20 mouse cellular contexts compared by ENCODE assay signal in the genomic region with DNA sequence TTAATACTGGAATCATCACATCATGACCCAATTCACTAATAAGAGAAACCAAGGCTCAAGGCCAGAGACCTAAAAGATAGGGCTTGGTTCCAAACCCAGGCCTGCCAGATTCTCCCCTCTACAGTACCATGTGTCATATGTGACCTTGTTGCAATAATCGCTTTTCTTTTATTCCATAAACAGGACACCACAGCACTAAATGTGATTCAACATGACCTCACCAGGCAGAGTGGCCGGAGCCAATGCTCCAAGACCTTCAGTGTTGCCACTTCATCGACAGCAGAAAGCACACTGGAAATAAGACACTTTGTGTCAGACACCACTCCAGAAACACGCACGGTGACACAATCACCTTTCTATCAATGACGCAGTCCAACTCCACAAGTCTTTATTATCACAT.
DNase-seq lines count a peak whose midpoint lies in the region; ATAC-seq and TF ChIP-seq lines count a peak whose summit lies in the region.
"Had no signal": no experiment of that assay in that cellular context is flagged by ENCODE, and none has a peak within 500 bp of the region (broad histone marks: within the 10 kb centered on the region; RNA-seq: fewer than 3 reads in every experiment).

No protein-coding gene starts in this region.

- H3K4me2 ChIP-seq in heart, embryonic 13.5 days = no peak overlapping the region
- H3K4me2 ChIP-seq in heart, embryonic 12.5 days = no peak overlapping the region
- H3K4me2 ChIP-seq in intestine, postnatal 0 days (replicated peaks; ENCODE audit: low read depth) = no peak overlapping the region
- H3K4me2 ChIP-seq: forebrain, embryonic 12.5 days; heart, embryonic 15.5 days; hindbrain, embryonic 12.5 days; limb, embryonic 12.5 days; liver, embryonic 13.5 days; lung, embryonic 14.5 days had no signal

- no peaks in the 10 kb centered on the region for H3K27me3 ChIP-seq in heart, embryonic 13.5 days (replicated peaks)
- no peaks in the 10 kb centered on the region for H3K27me3 ChIP-seq in heart, embryonic 12.5 days (replicated peaks)
- no peaks in the 10 kb centered on the region for H3K27me3 ChIP-seq in intestine, postnatal 0 days (replicated peaks; ENCODE audit: control insufficient read depth, insufficient read depth, low read length)
- H3K27me3 ChIP-seq: CH12.LX; forebrain, embryonic 12.5 days; heart, embryonic 15.5 days; hindbrain, embryonic 12.5 days; limb, embryonic 12.5 days; liver, embryonic 13.5 days had no signal

- no peak for TF ChIP-seq CTCF in intestine, postnatal 0 days (IDR thresholded peaks at IDR 0.05; ENCODE audit: low read depth)

- WGBS in heart, embryonic 13.5 days = 76% methylated on average over 6 of the region's 6 CpGs
- WGBS in heart, embryonic 12.5 days = 80% methylated on average over 6 of the region's 6 CpGs
- WGBS in intestine, postnatal 0 days = 95% methylated on average over 6 of the region's 6 CpGs

- H3K27ac ChIP-seq in heart, embryonic 13.5 days (replicated peaks) = peak overlapping the region; percentile 29; the same call in 1 of the 2 replicates
- no peak overlapping the region; the same call in 1 of the 2 replicates for H3K27ac ChIP-seq in heart, embryonic 12.5 days (ENCODE audit: poor library complexity, severe bottlenecking)
- no peak overlapping the region for H3K27ac ChIP-seq in intestine, postnatal 0 days (ENCODE audit: low read depth, low read length)
- H3K27ac ChIP-seq: forebrain, embryonic 12.5 days; heart, embryonic 15.5 days; hindbrain, embryonic 12.5 days; limb, embryonic 12.5 days; liver, embryonic 13.5 days; midbrain, embryonic 10.5 days had no signal

- no peaks in the 10 kb centered on the region for H3K9me3 ChIP-seq in heart, embryonic 13.5 days
- no peaks in the 10 kb centered on the region for H3K9me3 ChIP-seq in heart, embryonic 12.5 days (replicated peaks)
- no peaks in the 10 kb centered on the region for H3K9me3 ChIP-seq in intestine, postnatal 0 days (ENCODE audit: control insufficient read depth)
- H3K9me3 ChIP-seq: forebrain, embryonic 12.5 days; heart, embryonic 15.5 days; hindbrain, embryonic 12.5 days; limb, embryonic 12.5 days; liver, embryonic 13.5 days; midbrain, embryonic 10.5 days had no signal

- peaks cover 27% of the 10 kb centered on the region for H3K36me3 ChIP-seq in heart, embryonic 13.5 days
- peaks cover 20% of the 10 kb centered on the region for H3K36me3 ChIP-seq in heart, embryonic 12.5 days
- H3K36me3 ChIP-seq in intestine, postnatal 0 days (ENCODE audit: control insufficient read depth, insufficient read depth) = peaks cover 25% of the 10 kb centered on the region; the same call in 1 of the 2 replicates

- H3K4me3 ChIP-seq in heart, embryonic 13.5 days = no peak overlapping the region
- H3K4me3 ChIP-seq in heart, embryonic 12.5 days = no peak overlapping the region
- no peak overlapping the region for H3K4me3 ChIP-seq in intestine, postnatal 0 days (ENCODE audit: low read depth, low read length)
- H3K4me3 ChIP-seq: forebrain, embryonic 12.5 days; heart, embryonic 15.5 days; hindbrain, embryonic 12.5 days; limb, embryonic 12.5 days; liver, embryonic 13.5 days; midbrain, embryonic 10.5 days had no signal

- no peak overlapping the region for H3K9ac ChIP-seq in heart, embryonic 13.5 days
- no peak overlapping the region for H3K9ac ChIP-seq in heart, embryonic 12.5 days
- H3K9ac ChIP-seq in intestine, postnatal 0 days (ENCODE audit: low read depth, low read length) = no peak overlapping the region
- H3K9ac ChIP-seq: forebrain, embryonic 12.5 days; heart, embryonic 15.5 days; hindbrain, embryonic 12.5 days; limb, embryonic 12.5 days; liver, embryonic 13.5 days; lung, embryonic 14.5 days had no signal

- DNase-seq in cerebellum, adult 9-10 months = peak; percentile 14
- DNase-seq in cerebellum, adult 8-10 months = no peak
- DNase-seq in adrenal gland, postnatal 25 days = peak; percentile 43
- no peak for DNase-seq in spleen, adult 12 weeks (ENCODE audit: low spot score)
- DNase-seq: kidney, adult 2 months; kidney, postnatal 10 days; liver, embryonic 13.5 days; lung, embryonic 14.5 days; lung, postnatal 4 days; right cerebral cortex, postnatal 4 days; thymus, postnatal 4 days had no signal

- H3K4me1 ChIP-seq in heart, embryonic 13.5 days = peaks cover 37% of the 10 kb centered on the region
- H3K4me1 ChIP-seq in heart, embryonic 12.5 days (replicated peaks) = peaks cover 31% of the 10 kb centered on the region
- no peaks in the 10 kb centered on the region for H3K4me1 ChIP-seq in intestine, postnatal 0 days (replicated peaks; ENCODE audit: control insufficient read depth, insufficient read depth, low read length)
- H3K4me1 ChIP-seq: liver, embryonic 13.5 days had no signal

- no peak for ATAC-seq in heart, embryonic 13.5 days (ENCODE audit: extremely low read depth, insufficient number of reproducible peaks, low FRiP score, low TSS enrichment)
- no peak for ATAC-seq in heart, embryonic 12.5 days (ENCODE audit: insufficient number of reproducible peaks, low FRiP score)
- no peak for ATAC-seq in intestine, postnatal 0 days

Comparison
In these comparisons a context has a peak if more than half of its experiments do, and no peak if none do; other contexts are left out.
1. DNase-seq: peak in cerebellum, adult 9-10 months (single experiment) and adrenal gland, postnatal 25 days (single experiment); none in cerebellum, adult 8-10 months (single experiment) and spleen, adult 12 weeks (single experiment).